In genomic region chr2:120113963-120114362, GRCm38 (mm10) we compare ENCODE assay signal across 22 mouse cellular contexts. TPM values are rescaled to one million over a fixed set of nuclear protein-coding genes. Genes with fewer than 3 reads are reported as not detected.
DNase-seq lines count a peak whose midpoint lies in the region; ATAC-seq and TF ChIP-seq lines count a peak whose summit lies in the region.
"Had no signal": no experiment of that assay in that cellular context is flagged by ENCODE, and none has a peak within 500 bp of the region (broad histone marks: within the 10 kb centered on the region; RNA-seq: fewer than 3 reads in every experiment).

No protein-coding gene starts in this region.

- no peak for DNase-seq in heart, adult 2 months
- DNase-seq in heart, postnatal 25 days (ENCODE audit: low spot score), result no peak
- DNase-seq in heart, postnatal 0 days (ENCODE audit: low spot score), result no peak
- DNase-seq in heart, postnatal 10 days, result no peak
- DNase-seq in stomach, postnatal 0 days (ENCODE audit: low spot score), result no peak
- DNase-seq in spleen, postnatal 10 days (ENCODE audit: low spot score in 2 of 2), result no peak
- DNase-seq: adrenal gland, postnatal 25 days; cerebellum, adult 8-10 months; cerebellum, postnatal 36 days; embryo, embryonic 11 days; kidney, postnatal 4 days; thymus, adult 2 months; thymus, postnatal 4 days had no signal

- no peak for TF ChIP-seq POLR2A in heart, adult 2 months (IDR thresholded peaks at IDR 0.05; ENCODE audit: insufficient read depth, low read depth, low read length)

- no peaks in the 10 kb centered on the region for H3K79me2 ChIP-seq in heart, adult 2 months (replicated peaks; ENCODE audit: control insufficient read depth, insufficient read depth, low read length)

- intact Hi-C loops in heart, adult 2 months (cut with DNase I), result no loop called here
- intact Hi-C loops in heart, postnatal 25 days (cut with DNase I), result no loop called here
- intact Hi-C loops in heart, postnatal 10 days (cut with DNase I), result no loop called here

- peak overlapping the region; percentile 58 for H3K27ac ChIP-seq in heart, adult 2 months
- H3K27ac ChIP-seq in heart, postnatal 0 days (ENCODE audit: low read depth), result peak overlapping the region; percentile 39
- H3K27ac ChIP-seq in stomach, embryonic 16.5 days (ENCODE audit: low read length), result peak overlapping the region; percentile 16; the same call in 1 of the 2 replicates
- H3K27ac ChIP-seq in stomach, postnatal 0 days (replicated peaks), result no peak overlapping the region
- H3K27ac ChIP-seq: forebrain, embryonic 13.5 days; kidney, embryonic 15.5 days; limb, embryonic 12.5 days; stomach, embryonic 15.5 days had no signal

- TF ChIP-seq CTCF in heart, adult 2 months (IDR thresholded peaks at IDR 0.05), result no peak
- no peak for TF ChIP-seq CTCF in heart, postnatal 0 days (IDR thresholded peaks at IDR 0.05; ENCODE audit: low read depth)
- no peak for TF ChIP-seq CTCF in stomach, postnatal 0 days (IDR thresholded peaks at IDR 0.05; ENCODE audit: low read depth)

- no peak for ATAC-seq in heart, postnatal 0 days (ENCODE audit: insufficient read depth, low read depth)
- ATAC-seq in stomach, embryonic 16.5 days (ENCODE audit: insufficient read depth, low FRiP score), result no peak
- ATAC-seq in stomach, postnatal 0 days (ENCODE audit: low FRiP score, low TSS enrichment), result no peak
- ATAC-seq: forebrain, embryonic 13.5 days; intestine, postnatal 0 days; midbrain, embryonic 16.5 days had no signal

- no peaks in the 10 kb centered on the region for H3K27me3 ChIP-seq in heart, adult 2 months (ENCODE audit: control insufficient read depth, insufficient read depth, low read length)
- H3K27me3 ChIP-seq in heart, postnatal 0 days (ENCODE audit: control insufficient read depth, insufficient read depth, low read length), result no peaks in the 10 kb centered on the region
- no peaks in the 10 kb centered on the region for H3K27me3 ChIP-seq in stomach, embryonic 16.5 days (ENCODE audit: control insufficient read depth, insufficient read depth, low read length)
- H3K27me3 ChIP-seq in stomach, postnatal 0 days (ENCODE audit: control insufficient read depth, insufficient read depth, low read length), result no peaks in the 10 kb centered on the region
- H3K27me3 ChIP-seq: forebrain, embryonic 13.5 days; kidney, embryonic 15.5 days; limb, embryonic 12.5 days; stomach, embryonic 15.5 days had no signal

- H3K9me3 ChIP-seq in heart, postnatal 0 days (replicated peaks; ENCODE audit: control insufficient read depth, low read length), result no peaks in the 10 kb centered on the region
- H3K9me3 ChIP-seq in stomach, embryonic 16.5 days (replicated peaks; ENCODE audit: control insufficient read depth, low read length), result no peaks in the 10 kb centered on the region
- no peaks in the 10 kb centered on the region for H3K9me3 ChIP-seq in stomach, postnatal 0 days (ENCODE audit: control insufficient read depth, low read length)
- H3K9me3 ChIP-seq: forebrain, embryonic 13.5 days; kidney, embryonic 15.5 days; limb, embryonic 12.5 days; stomach, embryonic 15.5 days had no signal

- no peak for TF ChIP-seq EP300 in heart, adult 2 months (IDR thresholded peaks at IDR 0.05; ENCODE audit: insufficient read depth, low read depth, low read length)
- TF ChIP-seq EP300 in heart, postnatal 0 days (IDR thresholded peaks at IDR 0.05; ENCODE audit: low read depth), result no peak
- no peak for TF ChIP-seq EP300 in stomach, postnatal 0 days (optimal IDR thresholded peaks at IDR 0.05)

- 48% methylated on average over 3 of the region's 3 CpGs for WGBS in heart, adult 2 months
- 57% methylated on average over 3 of the region's 3 CpGs for WGBS in heart, postnatal 0 days
- WGBS in stomach, embryonic 16.5 days, result 76% methylated on average over 3 of the region's 3 CpGs
- WGBS in stomach, postnatal 0 days, result 62% methylated on average over 3 of the region's 3 CpGs

- H3K4me1 ChIP-seq in heart, adult 2 months (ENCODE audit: control insufficient read depth, insufficient read depth, low read length), result peaks cover 23% of the 10 kb centered on the region
- peaks cover 58% of the 10 kb centered on the region for H3K4me1 ChIP-seq in heart, postnatal 0 days (ENCODE audit: control insufficient read depth, insufficient read depth)
- H3K4me1 ChIP-seq in stomach, embryonic 16.5 days (ENCODE audit: control insufficient read depth, insufficient read depth, low read length), result peaks cover 19% of the 10 kb centered on the region
- H3K4me1 ChIP-seq in stomach, postnatal 0 days (replicated peaks; ENCODE audit: control insufficient read depth, insufficient read depth), result peaks cover 4% of the 10 kb centered on the region; the same call in 1 of the 2 replicates
- H3K4me1 ChIP-seq: forebrain, embryonic 13.5 days; limb, embryonic 12.5 days had no signal

- peaks cover 59% of the 10 kb centered on the region for H3K36me3 ChIP-seq in heart, adult 2 months (ENCODE audit: control insufficient read depth, insufficient read depth, low read length)
- peaks cover 33% of the 10 kb centered on the region for H3K36me3 ChIP-seq in heart, postnatal 0 days (replicated peaks; ENCODE audit: control insufficient read depth, insufficient read depth, low read length)
- no peaks in the 10 kb centered on the region for H3K36me3 ChIP-seq in stomach, embryonic 16.5 days (ENCODE audit: control insufficient read depth, insufficient read depth, low read length)
- 0 out of 2 replicates have a peak, but pooled peaks cover 2% of the 10 kb centered on the region for H3K36me3 ChIP-seq in stomach, postnatal 0 days (ENCODE audit: control insufficient read depth, insufficient read depth, low read length)
- H3K36me3 ChIP-seq: kidney, embryonic 15.5 days; limb, embryonic 12.5 days; stomach, embryonic 15.5 days had no signal

- H3K4me2 ChIP-seq in heart, postnatal 0 days (ENCODE audit: low read depth, low read length), result no peak overlapping the region
- H3K4me2 ChIP-seq in stomach, embryonic 16.5 days (ENCODE audit: low read depth, low read length), result no peak overlapping the region
- H3K4me2 ChIP-seq in stomach, postnatal 0 days (replicated peaks; ENCODE audit: low read depth), result no peak overlapping the region
- H3K4me2 ChIP-seq: forebrain, embryonic 13.5 days; kidney, embryonic 15.5 days; limb, embryonic 12.5 days; liver, embryonic 11.5 days; lung, embryonic 14.5 days; stomach, embryonic 15.5 days had no signal

- no peak overlapping the region for H3K9ac ChIP-seq in heart, adult 2 months (ENCODE audit: low read depth, low read length)
- no peak overlapping the region for H3K9ac ChIP-seq in heart, postnatal 0 days (replicated peaks; ENCODE audit: low read depth, low read length)
- no peak overlapping the region for H3K9ac ChIP-seq in stomach, embryonic 16.5 days (ENCODE audit: low read length)
- no peak overlapping the region for H3K9ac ChIP-seq in stomach, postnatal 0 days (ENCODE audit: low read length)
- H3K9ac ChIP-seq: forebrain, embryonic 13.5 days; kidney, embryonic 15.5 days; limb, embryonic 12.5 days; lung, embryonic 14.5 days; stomach, embryonic 15.5 days had no signal

- H3K4me3 ChIP-seq in heart, adult 2 months, result no peak overlapping the region
- no peak overlapping the region for H3K4me3 ChIP-seq in heart, postnatal 0 days (ENCODE audit: low read depth, low read length)
- H3K4me3 ChIP-seq in stomach, embryonic 16.5 days (replicated peaks; ENCODE audit: low read length), result no peak overlapping the region
- no peak overlapping the region for H3K4me3 ChIP-seq in stomach, postnatal 0 days (ENCODE audit: low read depth, low read length)
- H3K4me3 ChIP-seq: forebrain, embryonic 13.5 days; kidney, embryonic 15.5 days; limb, embryonic 12.5 days; stomach, embryonic 15.5 days had no signal

RNA-seq across cellular contexts. Expression of gene Ehd4, which starts 40.4 kb away (rescaled TPM):
- total RNA-seq in heart, adult 2 months (2021), result 100 to 1,000 TPM; 330 to 373 TPM
- polyA plus RNA-seq in heart, adult 2 months (2012; rRNA removed), result 213 and 279 TPM in 2 replicates
- total RNA-seq in heart, postnatal 25 days (2021), result 100 to 1,000 TPM; 377 to 459 TPM
- 231 and 250 TPM in 2 replicates for total RNA-seq in heart, postnatal 0 days (2014; rRNA removed; ENCODE audit: low replicate concordance)
- polyA plus RNA-seq in heart, postnatal 0 days (2015; fragmentation: Nextera tagmentation; extraction: Ambion mirVana), result 438 and 547 TPM in 2 replicates
- total RNA-seq in heart, postnatal 10 days (2021), result 100 to 1,000 TPM; 514 to 538 TPM
- 46.5 and 55.0 TPM in 2 replicates for polyA plus RNA-seq in stomach, embryonic 16.5 days (2015; fragmentation: Nextera tagmentation; extraction: Ambion mirVana)
- polyA plus RNA-seq in stomach, postnatal 0 days (2015; fragmentation: Nextera tagmentation; extraction: Ambion mirVana), result 65.6 and 75.1 TPM in 2 replicates
